Mouse (Mus musculus) MEL (cell line): ENCODE measurements around the gene Zic1. TPM values are rescaled to one million over a fixed set of nuclear protein-coding genes. Genes with fewer than 3 reads are reported as not detected.

Experiments used
- DNase-seq: peaks from one replicate; pipeline ENCODE4 v3.0.0; 2011; ENCODE audit warnings: low read depth, low spot score
- H3K27ac ChIP-seq: 2 replicates; pipeline ENCODE4 v1.5.1; 2012; ENCODE audit warnings: low read depth, mild to moderate bottlenecking, control low read depth, low read length, moderate library complexity; ENCODE audit not compliant: control insufficient read depth
- H3K27me3 ChIP-seq, 2 experiments: fragments of 150-350 bp in 1 of 2; sonication (generic) in 1 of 2; 2 replicates each; pipeline ENCODE4 v1.6.1; 2012; ENCODE audit warnings: low read length in 2 of 2, mild to moderate bottlenecking in 2 of 2, improper control_type of control experiment in 1 of 2, moderate library complexity in 1 of 2; ENCODE audit not compliant: insufficient read depth in 2 of 2, control insufficient read depth in 1 of 2
- H3K36me3 ChIP-seq, 2 experiments: 2 replicates each; pipeline ENCODE4 v1.6.1; 2012 to 2014; ENCODE audit warnings: low read length in 2 of 2, improper control_type of control experiment in 1 of 2, inconsistent platforms in 1 of 2, mild to moderate bottlenecking in 1 of 2; ENCODE audit not compliant: insufficient read depth in 2 of 2, control insufficient read depth in 1 of 2
- H3K4me1 ChIP-seq, 2 experiments: fragments of 150-350 bp in 1 of 2; sonication (generic) in 1 of 2; 2 replicates each; pipeline ENCODE4 v1.6.1; 2012; ENCODE audit warnings: low read length in 2 of 2, improper control_type of control experiment in 1 of 2, mild to moderate bottlenecking in 1 of 2; ENCODE audit not compliant: insufficient read depth in 2 of 2, control insufficient read depth in 1 of 2
- H3K4me3 ChIP-seq, 2 experiments: fragments of 150-350 bp in 1 of 2; sonication (generic) in 1 of 2; 2 replicates each; pipeline ENCODE4 v1.5.1; 2012; ENCODE audit warnings: low read depth in 2 of 2, low read length in 2 of 2, mild to moderate bottlenecking in 2 of 2, moderate library complexity in 2 of 2, control low read depth in 1 of 2, improper control_type of control experiment in 1 of 2; ENCODE audit not compliant: control insufficient read depth in 1 of 2, insufficient read depth in 1 of 2
- H3K79me2 ChIP-seq: 2 replicates; pipeline ENCODE4 v1.6.1; 2012; ENCODE audit warnings: mild to moderate bottlenecking, low read length, moderate library complexity; ENCODE audit not compliant: control insufficient read depth, poor library complexity, insufficient read depth
- H3K9ac ChIP-seq: 2 replicates; pipeline ENCODE4 v1.6.1; 2012; ENCODE audit warnings: low read depth, mild to moderate bottlenecking, control low read depth, low read length, moderate library complexity; ENCODE audit not compliant: control insufficient read depth, poor library complexity, severe bottlenecking
- H3K9me3 ChIP-seq: fragments of 150-350 bp; sonication (generic); replicated peaks from 2 replicates; pipeline ENCODE4 v1.6.1; 2012; ENCODE audit warnings: mild to moderate bottlenecking, low read length, improper control_type of control experiment, moderate library complexity; ENCODE audit not compliant: insufficient read depth
- CHD1 ChIP-seq: IDR thresholded peaks from 2 replicates; pipeline ENCODE4 v1.6.1; 2012; ENCODE audit warnings: low read depth, mild to moderate bottlenecking, inconsistent platforms, low read length, improper control_type of control experiment
- CTCF ChIP-seq, 3 experiments: IDR thresholded peaks in 2 of 3; conservative IDR thresholded peaks in 1 of 3; 2 replicates each; pipeline ENCODE4 v1.5.1; 2011 to 2012; ENCODE audit warnings: low read length in 3 of 3, low read depth in 2 of 3, mild to moderate bottlenecking in 2 of 3, improper control_type of control experiment in 1 of 3, inconsistent platforms in 1 of 3, mixed read lengths in 1 of 3, moderate library complexity in 1 of 3; ENCODE audit not compliant: control insufficient read depth in 1 of 3, insufficient read depth in 1 of 3, poor library complexity in 1 of 3, severe bottlenecking in 1 of 3
- ELF1 ChIP-seq: IDR thresholded peaks from 2 replicates; pipeline ENCODE4 v1.6.1; 2014; ENCODE audit warnings: low read depth, mild to moderate bottlenecking, inconsistent platforms, low read length, improper control_type of control experiment, moderate library complexity
- ETS1 ChIP-seq: IDR thresholded peaks from 2 replicates; pipeline ENCODE4 v1.6.1; 2012; ENCODE audit warnings: low read depth, mild to moderate bottlenecking, inconsistent platforms, low read length, improper control_type of control experiment, moderate library complexity
- GABPA ChIP-seq: IDR thresholded peaks from 2 replicates; pipeline ENCODE4 v1.6.1; 2012; ENCODE audit warnings: low read depth, mild to moderate bottlenecking, inconsistent platforms, low read length, improper control_type of control experiment, moderate library complexity
- GATA1 ChIP-seq: IDR thresholded peaks from 2 replicates; pipeline ENCODE4 v1.6.1; 2011; ENCODE audit warnings: low read depth, low read length, improper control_type of control experiment
- HCFC1 ChIP-seq: IDR thresholded peaks from 2 replicates; pipeline ENCODE4 v1.6.1; 2012; ENCODE audit warnings: low read depth, mild to moderate bottlenecking, inconsistent platforms, low read length, improper control_type of control experiment, moderate library complexity
- MAFK ChIP-seq: IDR thresholded peaks from 2 replicates; pipeline ENCODE4 v1.6.1; 2011; ENCODE audit warnings: low read depth, mild to moderate bottlenecking, low read length, improper control_type of control experiment, borderline replicate concordance
- MYB ChIP-seq: IDR thresholded peaks from 2 replicates; pipeline ENCODE4 v1.6.1; 2011; ENCODE audit warnings: mild to moderate bottlenecking, low read depth, low read length, improper control_type of control experiment
- MYC ChIP-seq: IDR thresholded peaks from 2 replicates; pipeline ENCODE4 v1.6.1; 2011; ENCODE audit warnings: low read depth, mild to moderate bottlenecking, low read length, improper control_type of control experiment, moderate library complexity
- POLR2A ChIP-seq, 2 experiments: IDR thresholded peaks; 2 replicates each; pipeline ENCODE4 v1.6.1; 2011 to 2012; ENCODE audit warnings: low read length in 2 of 2, mild to moderate bottlenecking in 2 of 2, control low read depth in 1 of 2, improper control_type of control experiment in 1 of 2, low read depth in 1 of 2, moderate library complexity in 1 of 2; ENCODE audit not compliant: control insufficient read depth in 1 of 2, insufficient read depth in 1 of 2, poor library complexity in 1 of 2
- RCOR1 ChIP-seq: IDR thresholded peaks from 2 replicates; pipeline ENCODE4 v1.6.1; 2012; ENCODE audit warnings: low read depth, mild to moderate bottlenecking, inconsistent platforms, low read length, improper control_type of control experiment
- USF1 ChIP-seq: IDR thresholded peaks from 2 replicates; pipeline ENCODE4 v1.6.1; 2014; ENCODE audit warnings: low read depth, mild to moderate bottlenecking, inconsistent platforms, low read length, improper control_type of control experiment, moderate library complexity
- USF2 ChIP-seq, 2 experiments: IDR thresholded peaks; 2 replicates each; pipeline ENCODE4 v1.6.1; 2011 to 2012; ENCODE audit warnings: improper control_type of control experiment in 2 of 2, low read length in 2 of 2, borderline replicate concordance in 1 of 2, inconsistent platforms in 1 of 2, low read depth in 1 of 2, mild to moderate bottlenecking in 1 of 2; ENCODE audit not compliant: insufficient read depth in 1 of 2
- ZMIZ1 ChIP-seq: IDR thresholded peaks from 2 replicates; pipeline ENCODE4 v1.6.1; 2012; ENCODE audit warnings: low read depth, mild to moderate bottlenecking, inconsistent platforms, low read length, improper control_type of control experiment, moderate library complexity
- polyA plus RNA-seq, 2 experiments: library from polyadenylated mRNA; stranded (reverse) in 1 of 2; unstranded in 1 of 2; fragments of >175 nt in 1 of 2; fragments of >200 nt in 1 of 2; gene quantifications; 2 replicates each; pipeline versions ENCODE4 v1.2.1 to v1.2.4; 2012; ENCODE audit warnings: low replicate concordance in 2 of 2, low read depth in 1 of 2; ENCODE audit not compliant: insufficient read length in 2 of 2, insufficient read depth in 1 of 2, missing spikeins in 1 of 2
- total RNA-seq: library from RNA; depleted of rRNA; stranded (reverse); fragments of 300-350 nt; gene quantifications from 2 replicates; pipeline ENCODE4 v1.2.3, GENCODE M21; 2012; rRNA removed

Gene Zic1
- total and polyA plus RNA-seq, 3 experiments: not detected

- no peak for TF ChIP-seq USF2 (IDR thresholded peaks at IDR 0.05; ENCODE audit: borderline replicate concordance in 1 of 2, insufficient read depth in 1 of 2, low read depth in 1 of 2, low read length in 2 of 2)
- no peak for TF ChIP-seq GATA1
- no peak for TF ChIP-seq GABPA
- TF ChIP-seq ELF1: no peak
- no peak for TF ChIP-seq ZMIZ1
- TF ChIP-seq MAFK: no peak
- TF ChIP-seq USF1: no peak
- no peak for TF ChIP-seq CTCF (IDR thresholded peaks at IDR 0.05 in 2 of 3, conservative IDR thresholded peaks at IDR 0.05 in 1 of 3; ENCODE audit: control insufficient read depth in 1 of 3, insufficient read depth in 1 of 3, low read depth in 2 of 3, low read length in 3 of 3, poor library complexity in 1 of 3, severe bottlenecking in 1 of 3)
- TF ChIP-seq POLR2A (IDR thresholded peaks at IDR 0.05; ENCODE audit: control insufficient read depth in 1 of 2, insufficient read depth in 1 of 2, low read depth in 1 of 2, low read length in 2 of 2, poor library complexity in 1 of 2): no peak
- no peak for TF ChIP-seq HCFC1
- TF ChIP-seq RCOR1: no peak
- no peak for TF ChIP-seq MYC
- no peak overlapping the region for H3K4me3 ChIP-seq
- H3K27ac ChIP-seq: no peak overlapping the region
- H3K36me3 ChIP-seq: no peaks in the 10 kb centered on the region
- no peak for DNase-seq
- no peak overlapping the region for H3K9ac ChIP-seq
- no peaks in the 10 kb centered on the region for H3K27me3 ChIP-seq
- no peaks in the 10 kb centered on the region for H3K79me2 ChIP-seq
- H3K9me3 ChIP-seq: no peaks in the 10 kb centered on the region
- no peaks in the 10 kb centered on the region for H3K4me1 ChIP-seq
These were observed 16.9 kb downstream of the Zic1 start for GRCm38 (mm10) chr9:91348746-91349145.

- H3K4me1 ChIP-seq: no peaks in the 10 kb centered on the region
- no peak for TF ChIP-seq MYB
- no peak for TF ChIP-seq CTCF (IDR thresholded peaks at IDR 0.05 in 2 of 3, conservative IDR thresholded peaks at IDR 0.05 in 1 of 3; ENCODE audit: control insufficient read depth in 1 of 3, insufficient read depth in 1 of 3, low read depth in 2 of 3, low read length in 3 of 3, poor library complexity in 1 of 3, severe bottlenecking in 1 of 3)
- TF ChIP-seq ETS1: no peak
- no peak for TF ChIP-seq CHD1
- no peak overlapping the region for H3K27ac ChIP-seq
- no peaks in the 10 kb centered on the region for H3K36me3 ChIP-seq
- H3K4me3 ChIP-seq: no peak overlapping the region
- DNase-seq: no peak
- no peaks in the 10 kb centered on the region for H3K9me3 ChIP-seq
- H3K9ac ChIP-seq: no peak overlapping the region
- H3K27me3 ChIP-seq: no peaks in the 10 kb centered on the region
- H3K79me2 ChIP-seq: no peaks in the 10 kb centered on the region
These were observed 18.0 kb downstream of the Zic1 start for GRCm38 (mm10) chr9:91347591-91347990.

Other genes starting within 250 kb of the Zic1 start
- gene Zic4, start 3.4 kb downstream of the Zic1 start, total RNA-seq: not detected in 2 replicates
- not detected for gene Zic4, start 3.4 kb downstream of the Zic1 start, polyA plus RNA-seq